Mouse (Mus musculus) embryonic facial prominence, embryonic 14.5 days (tissue): ENCODE results near the gene Iqcc. TPM values are rescaled to one million over a fixed set of nuclear protein-coding genes. Genes with fewer than 3 reads are reported as not detected.

ENCODE experiments used
- ATAC-seq: fragments of 200-750 bp; cut with Nextera tagmentation; 2 replicates; pipeline ENCODE4 v1.8.0; 2017; ENCODE audit warnings: low read depth, moderate number of reproducible peaks, moderate TSS enrichment
- DNase-seq: peaks from one replicate; pipeline ENCODE4 v3.0.0-alpha.2; 2015; ENCODE audit warnings: low spot score
- H3K27ac ChIP-seq: fragments of 300-500 bp; sonication (generic); replicated peaks from 2 replicates; pipeline ENCODE4 v1.5.1; 2014; ENCODE audit warnings: low read depth, mild to moderate bottlenecking, low read length, moderate library complexity
- H3K27me3 ChIP-seq: fragments of 300-500 bp; sonication (generic); replicated peaks from 2 replicates; pipeline ENCODE4 v1.6.1; 2014; ENCODE audit warnings: low read length; ENCODE audit not compliant: control insufficient read depth, insufficient read depth
- H3K36me3 ChIP-seq: fragments of 300-500 bp; sonication (generic); 2 replicates; pipeline ENCODE4 v1.6.1; 2014; ENCODE audit warnings: low read length, mixed read lengths; ENCODE audit not compliant: control insufficient read depth, insufficient read depth
- H3K4me1 ChIP-seq: fragments of 300-500 bp; sonication (generic); 2 replicates; pipeline ENCODE4 v1.6.1; 2014; ENCODE audit warnings: antibody characterized with exemption, low read length; ENCODE audit not compliant: control insufficient read depth, insufficient read depth
- H3K4me2 ChIP-seq: fragments of 300-500 bp; sonication (generic); 2 replicates; pipeline ENCODE4 v1.6.1; 2014; ENCODE audit warnings: low read depth, mild to moderate bottlenecking, low read length, moderate library complexity, mixed read lengths
- H3K4me3 ChIP-seq: fragments of 300-500 bp; sonication (generic); 2 replicates; pipeline ENCODE4 v1.5.1; 2014; ENCODE audit warnings: low read depth, mild to moderate bottlenecking, low read length
- H3K9ac ChIP-seq: fragments of 300-500 bp; sonication (generic); 2 replicates; pipeline ENCODE4 v1.6.1; 2014; ENCODE audit warnings: low read depth, mild to moderate bottlenecking, low read length, moderate library complexity, mixed read lengths
- H3K9me3 ChIP-seq: fragments of 300-500 bp; sonication (generic); 2 replicates; pipeline ENCODE4 v1.6.1; 2016; ENCODE audit warnings: low read length; ENCODE audit not compliant: control insufficient read depth
- WGBS: fragments of 180-500 bp; shearing (Covaris S2); extraction: QIAGEN DNeasy Blood & Tissue Kit; methylation state at CpG from one replicate; pipeline ENCODE4 v1.1.7; 2014; 5-methylcytosine and 5-hydroxymethylcytosine counted together
- polyA plus RNA-seq: library from polyadenylated mRNA; unstranded; fragments of >200 nt; fragmentation: Nextera tagmentation; extraction: Ambion mirVana; gene quantifications from 2 replicates; pipeline ENCODE4 v1.2.1, GENCODE M21; 2014

Iqcc gene
- polyA plus RNA-seq, 1 experiment from 2014 or later, result 26.6 TPM

GRCm38 (mm10) chr4:129640638-129641467 is 22.0 kb upstream of the Iqcc start, which contains the start of gene Txlna:
Txlna (minus strand) TSS chr4:129641065.
- no peaks in the 10 kb centered on the region for H3K27me3 ChIP-seq
- ATAC-seq (peak; percentile 95), DNase-seq (peak; percentile 100)
- peak within 1 kb of the TSS; percentile 94 for H3K27ac ChIP-seq
- H3K36me3 ChIP-seq, result peaks cover 53% of the 10 kb centered on the region
- H3K4me2 ChIP-seq, result peak within 1 kb of the TSS; percentile 89
- peak within 1 kb of the TSS; percentile 70 for H3K4me3 ChIP-seq
- peak within 1 kb of the TSS; percentile 90 for H3K9ac ChIP-seq
- no peaks in the 10 kb centered on the region for H3K9me3 ChIP-seq
- H3K4me1 ChIP-seq, result peaks cover 21% of the 10 kb centered on the region
- WGBS, result 1% methylated on average over 39 of the region's 60 CpGs

- Histone ChIP-seq H3K27ac (peak overlapping the region; percentile 94), H3K36me3 (peaks cover 53% of the 10 kb centered on the region), H3K4me3 (peak overlapping the region; percentile 70), H3K4me2 (peak overlapping the region; percentile 89), H3K9ac (peak overlapping the region; percentile 90), H3K4me1 (peaks cover 21% of the 10 kb centered on the region), H3K9me3 (no peaks in the 10 kb centered on the region), H3K27me3 (no peaks in the 10 kb centered on the region)
- DNase-seq, result peak; percentile 23
- no peak for ATAC-seq
- WGBS, result 3% methylated on average over 17 of the region's 17 CpGs
Observed at GRCm38 (mm10) chr4:129640101-129640637, 21.3 kb upstream of the Iqcc start.

GRCm38 (mm10) chr4:129639221-129639620 is 20.3 kb upstream of the Iqcc start:
- H3K4me1 ChIP-seq, result peaks cover 21% of the 10 kb centered on the region
- peak overlapping the region; percentile 70 for H3K4me3 ChIP-seq
- DNase-seq, result no peak
- peak overlapping the region; percentile 90; the same call in 1 of the 2 replicates for H3K9ac ChIP-seq
- H3K27ac ChIP-seq, result no peak overlapping the region
- 81% methylated on average over 15 of the region's 15 CpGs for WGBS
- H3K9me3 ChIP-seq, result no peaks in the 10 kb centered on the region
- H3K4me2 ChIP-seq, result peak overlapping the region; percentile 89
- no peaks in the 10 kb centered on the region for H3K27me3 ChIP-seq
- no peak for ATAC-seq
- peaks cover 53% of the 10 kb centered on the region for H3K36me3 ChIP-seq

- no peak for ATAC-seq
- no peak for DNase-seq
- no peak overlapping the region for H3K4me2 ChIP-seq
- no peak overlapping the region for H3K27ac ChIP-seq
- peaks cover 99% of the 10 kb centered on the region for H3K36me3 ChIP-seq
- H3K4me1 ChIP-seq, result peaks cover 4% of the 10 kb centered on the region; the same call in 1 of the 2 replicates
- no peak overlapping the region for H3K9ac ChIP-seq
- WGBS, result 94% methylated on average over 6 of the region's 6 CpGs
- no peak overlapping the region for H3K4me3 ChIP-seq
- H3K27me3 ChIP-seq, result no peaks in the 10 kb centered on the region
- no peaks in the 10 kb centered on the region for H3K9me3 ChIP-seq
Observed at GRCm38 (mm10) chr4:129633852-129634251, 15.0 kb upstream of the Iqcc start.

GRCm38 (mm10) chr4:129631867-129632266 is 13.0 kb upstream of the Iqcc start:
- Histone ChIP-seq H3K9me3 (no peaks in the 10 kb centered on the region), H3K4me3 (no peak overlapping the region), H3K9ac (no peak overlapping the region), H3K4me1 (no peaks in the 10 kb centered on the region), H3K36me3 (peaks cover 100% of the 10 kb centered on the region), H3K27me3 (no peaks in the 10 kb centered on the region), H3K27ac (no peak overlapping the region), H3K4me2 (no peak overlapping the region)
- ATAC-seq, result no peak
- no peak for DNase-seq
- WGBS, result 89% methylated on average over 12 of the region's 12 CpGs

- DNase-seq (no peak), ATAC-seq (no peak)
- Histone ChIP-seq H3K9ac (no peak overlapping the region), H3K4me1 (no peaks in the 10 kb centered on the region), H3K27me3 (no peaks in the 10 kb centered on the region), H3K27ac (no peak overlapping the region), H3K4me3 (no peak overlapping the region), H3K4me2 (no peak overlapping the region), H3K9me3 (no peaks in the 10 kb centered on the region), H3K36me3 (peaks cover 100% of the 10 kb centered on the region)
- WGBS, result 79% methylated on average over 3 of the region's 4 CpGs
Observed at GRCm38 (mm10) chr4:129630944-129631343, 12.0 kb upstream of the Iqcc start.

- no peak for DNase-seq
- 71% methylated on average over 6 of the region's 6 CpGs for WGBS
- peaks cover 58% of the 10 kb centered on the region for H3K36me3 ChIP-seq
Observed at GRCm38 (mm10) chr4:129626035-129626434, 7.1 kb upstream of the Iqcc start.

GRCm38 (mm10) chr4:129625496-129625895 is 6.6 kb upstream of the Iqcc start:
- no peak for ATAC-seq
- Histone ChIP-seq H3K9ac (no peak overlapping the region), H3K27me3 (no peaks in the 10 kb centered on the region), H3K36me3 (peaks cover 53% of the 10 kb centered on the region), H3K4me2 (peak overlapping the region; percentile 89), H3K4me1 (peaks cover 18% of the 10 kb centered on the region), H3K27ac (peak overlapping the region; percentile 93; the same call in 1 of the 2 replicates), H3K4me3 (no peak overlapping the region), H3K9me3 (no peaks in the 10 kb centered on the region)
- WGBS, result 40% methylated on average over 4 of the region's 4 CpGs
- DNase-seq, result no peak

More at GRCm38 (mm10) chr4:129626035-129626434, 7.1 kb upstream of the Iqcc start:
- Histone ChIP-seq H3K9ac (no peak overlapping the region), H3K27me3 (no peaks in the 10 kb centered on the region), H3K4me2 (no peak overlapping the region), H3K9me3 (no peaks in the 10 kb centered on the region), H3K4me3 (no peak overlapping the region), H3K27ac (no peak overlapping the region), H3K4me1 (peaks cover 18% of the 10 kb centered on the region)
- no peak for ATAC-seq
